Mouse (Mus musculus): ENCODE results near the gene Anxa11.

DNA sequence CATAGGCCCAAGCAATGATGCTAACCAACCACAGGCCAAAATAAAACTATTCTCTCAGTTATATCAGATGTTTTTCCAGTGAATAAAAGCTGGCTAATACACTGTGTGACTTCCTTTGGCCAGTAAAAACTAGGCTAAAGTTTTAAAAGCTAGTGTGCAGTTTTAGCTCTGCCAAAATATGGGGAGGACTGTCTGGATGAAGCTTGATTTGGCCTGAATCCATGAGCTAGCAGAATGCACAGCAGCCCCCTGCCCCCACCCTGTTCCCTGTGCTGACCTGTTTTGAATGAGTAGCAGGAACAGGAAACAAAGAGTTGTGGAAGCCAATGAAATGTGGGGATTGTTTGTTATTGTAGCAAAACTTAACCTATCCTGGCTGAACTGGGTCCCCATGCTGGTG is 39.4 kb upstream of the Anxa11 start:
- TF ChIP-seq POLR2A (IDR thresholded peaks at IDR 0.05; ENCODE audit: extremely low read depth, insufficient read depth, low read length): no peak
- no peak for TF ChIP-seq CTCF (IDR thresholded peaks at IDR 0.05; ENCODE audit: low read depth, low read length)

All from liver, adult 2 months (tissue).